In the genomic region with DNA sequence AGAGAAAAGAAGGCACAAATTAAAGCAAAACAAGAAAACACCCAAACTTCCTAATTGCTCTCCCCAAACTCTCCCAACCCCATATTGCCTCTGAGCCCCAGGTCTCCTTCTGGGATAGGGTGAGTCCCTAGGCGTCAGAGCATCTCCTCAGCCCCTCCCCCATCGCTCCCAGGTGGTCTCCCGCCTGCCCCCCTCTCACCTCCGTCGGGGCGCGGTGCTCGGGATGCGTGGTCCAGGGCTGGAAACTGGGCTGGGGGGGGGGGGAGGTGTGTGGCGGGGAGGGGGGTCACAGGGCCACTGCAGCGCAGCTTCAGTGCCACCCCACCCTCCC, we compare ENCODE assay signal across 8 mouse cellular contexts. TPM values are rescaled to one million over a fixed set of nuclear protein-coding genes. Genes with fewer than 3 reads are reported as not detected.
DNase-seq lines count a peak whose midpoint lies in the region; ATAC-seq and TF ChIP-seq lines count a peak whose summit lies in the region.

No protein-coding gene starts in this region.

- 0% methylated on average over 4 of the region's 11 CpGs for WGBS in heart, postnatal 0 days
- WGBS in hindbrain, postnatal 0 days = 0% methylated on average over 8 of the region's 11 CpGs
- WGBS in midbrain, postnatal 0 days = 0% methylated on average over 8 of the region's 11 CpGs

- no peak for TF ChIP-seq EP300 in heart, postnatal 0 days (IDR thresholded peaks at IDR 0.05; ENCODE audit: low read depth)

- H3K9ac ChIP-seq in heart, postnatal 0 days (replicated peaks; ENCODE audit: low read depth, low read length) = 0 out of 2 replicates have a peak overlapping the region, but pooled peaks have one; percentile 8
- 0 out of 2 replicates have a peak overlapping the region, but pooled peaks have one; percentile 5 for H3K9ac ChIP-seq in hindbrain, postnatal 0 days (replicated peaks; ENCODE audit: low read length)
- H3K9ac ChIP-seq in midbrain, postnatal 0 days (replicated peaks; ENCODE audit: low read length, poor library complexity, severe bottlenecking) = no peak overlapping the region

- no peak overlapping the region for H3K27ac ChIP-seq in heart, postnatal 0 days (ENCODE audit: low read depth)
- 0 out of 2 replicates have a peak overlapping the region, but pooled peaks have one; percentile 20 for H3K27ac ChIP-seq in hindbrain, postnatal 0 days
- no peak overlapping the region for H3K27ac ChIP-seq in midbrain, postnatal 0 days (ENCODE audit: low read depth, low read length)

- peak overlapping the region; percentile 46 for H3K4me3 ChIP-seq in heart, postnatal 0 days (ENCODE audit: low read depth, low read length)
- H3K4me3 ChIP-seq in hindbrain, postnatal 0 days (ENCODE audit: low read length) = peak overlapping the region; percentile 37
- H3K4me3 ChIP-seq in midbrain, postnatal 0 days (ENCODE audit: low read depth, low read length) = peak overlapping the region; percentile 29

- H3K27me3 ChIP-seq in heart, postnatal 0 days (ENCODE audit: control insufficient read depth, insufficient read depth, low read length) = peaks cover 34% of the 10 kb centered on the region
- peaks cover 13% of the 10 kb centered on the region; the same call in 1 of the 2 replicates for H3K27me3 ChIP-seq in hindbrain, postnatal 0 days (ENCODE audit: insufficient read depth, low read length)
- H3K27me3 ChIP-seq in midbrain, postnatal 0 days (ENCODE audit: insufficient read depth, low read length) = peaks cover 30% of the 10 kb centered on the region

- peaks cover 3% of the 10 kb centered on the region; the same call in 1 of the 2 replicates for H3K4me1 ChIP-seq in heart, postnatal 0 days (ENCODE audit: control insufficient read depth, insufficient read depth)
- H3K4me1 ChIP-seq in hindbrain, postnatal 0 days (ENCODE audit: insufficient read depth, low read length) = peaks cover 11% of the 10 kb centered on the region
- H3K4me1 ChIP-seq in midbrain, postnatal 0 days (ENCODE audit: insufficient read depth, low read length) = peaks cover 11% of the 10 kb centered on the region

- TF ChIP-seq CTCF in heart, postnatal 0 days (IDR thresholded peaks at IDR 0.05; ENCODE audit: low read depth) = no peak
- no peak for TF ChIP-seq CTCF in hindbrain, postnatal 0 days (IDR thresholded peaks at IDR 0.05; ENCODE audit: low read depth)
- TF ChIP-seq CTCF in midbrain, postnatal 0 days (IDR thresholded peaks at IDR 0.05) = no peak

- H3K9me3 ChIP-seq in heart, postnatal 0 days (replicated peaks; ENCODE audit: control insufficient read depth, low read length) = no peaks in the 10 kb centered on the region
- no peaks in the 10 kb centered on the region for H3K9me3 ChIP-seq in hindbrain, postnatal 0 days (ENCODE audit: low read length)
- H3K9me3 ChIP-seq in midbrain, postnatal 0 days (ENCODE audit: low read length) = no peaks in the 10 kb centered on the region

- ATAC-seq in heart, postnatal 0 days (ENCODE audit: insufficient read depth, low read depth) = no peak
- 0 out of 2 replicates have a peak, but pooled peaks have one; percentile 3 for ATAC-seq in hindbrain, postnatal 0 days
- ATAC-seq in midbrain, postnatal 0 days (ENCODE audit: low FRiP score) = no peak

- H3K4me2 ChIP-seq in heart, postnatal 0 days (ENCODE audit: low read depth, low read length) = peak overlapping the region; percentile 77
- peak overlapping the region; percentile 68 for H3K4me2 ChIP-seq in hindbrain, postnatal 0 days (ENCODE audit: low read depth, low read length)
- H3K4me2 ChIP-seq in midbrain, postnatal 0 days (ENCODE audit: low read depth, low read length, poor library complexity, severe bottlenecking) = peak overlapping the region; percentile 52

- no peaks in the 10 kb centered on the region for H3K36me3 ChIP-seq in heart, postnatal 0 days (replicated peaks; ENCODE audit: control insufficient read depth, insufficient read depth, low read length)
- no peaks in the 10 kb centered on the region for H3K36me3 ChIP-seq in hindbrain, postnatal 0 days (ENCODE audit: insufficient read depth, low read length)
- H3K36me3 ChIP-seq in midbrain, postnatal 0 days (ENCODE audit: insufficient read depth, low read length) = no peaks in the 10 kb centered on the region

- no peak for DNase-seq in heart, postnatal 0 days (ENCODE audit: low spot score)
- DNase-seq in heart, postnatal 4 days = no peak
- peak; percentile 48 for DNase-seq in embryo, embryonic 10 days (ENCODE audit: low spot score)
- no peak for DNase-seq in hindbrain, postnatal 0 days (ENCODE audit: low spot score)
- DNase-seq in midbrain, postnatal 0 days (ENCODE audit: low spot score) = no peak
- DNase-seq in ovary, postnatal 10 days (ENCODE audit: low spot score) = no peak
- DNase-seq in cerebellum, adult 9-11 months = no peak
- DNase-seq in adrenal gland, adult 8-10 months = no peak

RNA-seq across cellular contexts. Expression of a gene that starts 0.4 kb away (rescaled TPM):
- total RNA-seq in heart, postnatal 0 days (2014; rRNA removed; ENCODE audit: low replicate concordance) = 1.1 TPM in 1 of 2 replicates, not detected in the other
- polyA plus RNA-seq in heart, postnatal 0 days (2015; fragmentation: Nextera tagmentation; extraction: Ambion mirVana) = 0.51 and 0.59 TPM in 2 replicates
- 1 to 10 TPM; 4.0 to 4.1 TPM for total RNA-seq in heart, postnatal 4 days (2021)
- 10.9 and 13.0 TPM in 2 replicates for total RNA-seq in hindbrain, postnatal 0 days (2014; rRNA removed)
- polyA plus RNA-seq in hindbrain, postnatal 0 days (2015; fragmentation: Nextera tagmentation; extraction: Ambion mirVana) = 2.7 TPM in 2 replicates
- 4.2 and 6.9 TPM in 2 replicates for total RNA-seq in midbrain, postnatal 0 days (2014; rRNA removed)
- polyA plus RNA-seq in midbrain, postnatal 0 days (2015; fragmentation: Nextera tagmentation; extraction: Ambion mirVana) = 1.0 and 1.1 TPM in 2 replicates
- 1 to 10 TPM; 4.4 to 6.4 (median 5.2) TPM for total RNA-seq in adrenal gland, adult 8-10 months (2022)

RNA-seq across cellular contexts. Expression of a gene that starts 12.9 kb away (rescaled TPM):
- total RNA-seq in heart, postnatal 0 days (2014; rRNA removed; ENCODE audit: low replicate concordance) = not detected in 2 replicates
- not detected in 2 replicates for polyA plus RNA-seq in heart, postnatal 0 days (2015; fragmentation: Nextera tagmentation; extraction: Ambion mirVana)
- not detected for total RNA-seq in heart, postnatal 4 days (2021)
- total RNA-seq in hindbrain, postnatal 0 days (2014; rRNA removed) = not detected in 2 replicates
- not detected in 2 replicates for polyA plus RNA-seq in hindbrain, postnatal 0 days (2015; fragmentation: Nextera tagmentation; extraction: Ambion mirVana)
- total RNA-seq in midbrain, postnatal 0 days (2014; rRNA removed) = not detected in 2 replicates
- polyA plus RNA-seq in midbrain, postnatal 0 days (2015; fragmentation: Nextera tagmentation; extraction: Ambion mirVana) = 0.04 TPM in 1 of 2 replicates, not detected in the other
- total RNA-seq in adrenal gland, adult 8-10 months (2022) = under 1 TPM in 1 of 4 experiments, not detected in 3; 0.11 TPM

RNA-seq across cellular contexts. Expression of a gene that starts 19.6 kb away (rescaled TPM):
- 0.73 and 0.97 TPM in 2 replicates for total RNA-seq in heart, postnatal 0 days (2014; rRNA removed; ENCODE audit: low replicate concordance)
- 1.4 and 1.8 TPM in 2 replicates for polyA plus RNA-seq in heart, postnatal 0 days (2015; fragmentation: Nextera tagmentation; extraction: Ambion mirVana)
- total RNA-seq in heart, postnatal 4 days (2021) = 1 to 10 TPM; 2.0 to 2.9 TPM
- 1.0 and 1.5 TPM in 2 replicates for total RNA-seq in hindbrain, postnatal 0 days (2014; rRNA removed)
- 1.2 and 1.3 TPM in 2 replicates for polyA plus RNA-seq in hindbrain, postnatal 0 days (2015; fragmentation: Nextera tagmentation; extraction: Ambion mirVana)
- 0.24 and 1.2 TPM in 2 replicates for total RNA-seq in midbrain, postnatal 0 days (2014; rRNA removed)
- 0.91 and 1.0 TPM in 2 replicates for polyA plus RNA-seq in midbrain, postnatal 0 days (2015; fragmentation: Nextera tagmentation; extraction: Ambion mirVana)
- 1 to 10 TPM; 2.2 to 5.0 (median 3.6) TPM for total RNA-seq in adrenal gland, adult 8-10 months (2022)

RNA-seq across cellular contexts. Expression of a gene that starts 28.9 kb away (rescaled TPM):
- not detected in 2 replicates for total RNA-seq in heart, postnatal 0 days (2014; rRNA removed; ENCODE audit: low replicate concordance)
- polyA plus RNA-seq in heart, postnatal 0 days (2015; fragmentation: Nextera tagmentation; extraction: Ambion mirVana) = not detected in 2 replicates
- total RNA-seq in heart, postnatal 4 days (2021) = not detected
- total RNA-seq in hindbrain, postnatal 0 days (2014; rRNA removed) = not detected in 2 replicates
- not detected in 2 replicates for polyA plus RNA-seq in hindbrain, postnatal 0 days (2015; fragmentation: Nextera tagmentation; extraction: Ambion mirVana)
- total RNA-seq in midbrain, postnatal 0 days (2014; rRNA removed) = not detected in 2 replicates
- polyA plus RNA-seq in midbrain, postnatal 0 days (2015; fragmentation: Nextera tagmentation; extraction: Ambion mirVana) = not detected in 2 replicates
- total RNA-seq in adrenal gland, adult 8-10 months (2022) = not detected

RNA-seq across cellular contexts. Expression of a gene that starts 29.7 kb away (rescaled TPM):
- total RNA-seq in heart, postnatal 0 days (2014; rRNA removed; ENCODE audit: low replicate concordance) = 48.9 and 68.9 TPM in 2 replicates
- 62.4 and 64.6 TPM in 2 replicates for polyA plus RNA-seq in heart, postnatal 0 days (2015; fragmentation: Nextera tagmentation; extraction: Ambion mirVana)
- 10 to 100 TPM; 49.6 to 50.1 TPM for total RNA-seq in heart, postnatal 4 days (2021)
- 74.4 and 90.4 TPM in 2 replicates for total RNA-seq in hindbrain, postnatal 0 days (2014; rRNA removed)
- polyA plus RNA-seq in hindbrain, postnatal 0 days (2015; fragmentation: Nextera tagmentation; extraction: Ambion mirVana) = 104 TPM in 2 replicates
- 62.6 and 84.3 TPM in 2 replicates for total RNA-seq in midbrain, postnatal 0 days (2014; rRNA removed)
- 103 and 112 TPM in 2 replicates for polyA plus RNA-seq in midbrain, postnatal 0 days (2015; fragmentation: Nextera tagmentation; extraction: Ambion mirVana)
- 100 to 1,000 TPM in 1 of 4 experiments, 10 to 100 TPM in 3; 79.7 to 107 (median 92.0) TPM for total RNA-seq in adrenal gland, adult 8-10 months (2022)
